ENCODE assay signal across 19 mouse cellular contexts in the genomic region with DNA sequence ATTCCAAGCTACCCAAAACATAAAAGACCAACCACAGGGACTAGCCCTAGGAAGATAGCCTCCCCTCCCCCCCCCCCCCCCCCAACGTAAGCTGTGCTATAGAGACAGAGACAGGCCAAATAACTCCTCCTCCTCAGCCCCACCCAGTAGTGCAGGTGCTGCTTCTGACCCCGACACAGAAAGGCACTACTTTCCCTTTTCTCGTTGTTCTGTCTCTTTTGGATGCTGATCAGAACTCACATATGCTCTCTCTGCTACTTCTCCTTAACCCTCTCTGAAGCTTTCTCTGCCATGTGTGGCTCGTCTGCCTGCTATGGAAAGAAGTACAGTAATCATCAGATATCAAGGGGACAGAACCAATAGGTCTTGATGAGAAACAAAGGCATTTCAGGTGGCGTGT. TPM values are rescaled to one million over a fixed set of nuclear protein-coding genes. Genes with fewer than 3 reads are reported as not detected.
DNase-seq lines count a peak whose midpoint lies in the region; ATAC-seq and TF ChIP-seq lines count a peak whose summit lies in the region.
"Had no signal": no experiment of that assay in that cellular context is flagged by ENCODE, and none has a peak within 500 bp of the region (broad histone marks: within the 10 kb centered on the region; RNA-seq: fewer than 3 reads in every experiment).

No protein-coding gene starts in this region.

- H3K4me2 ChIP-seq in forebrain, embryonic 14.5 days (ENCODE audit: low read length): no peak overlapping the region
- H3K4me2 ChIP-seq in forebrain, embryonic 12.5 days: no peak overlapping the region
- H3K4me2 ChIP-seq: liver, embryonic 11.5 days; lung, embryonic 14.5 days had no signal

- H3K9me3 ChIP-seq in forebrain, embryonic 14.5 days (replicated peaks; ENCODE audit: control insufficient read depth, low read length): no peaks in the 10 kb centered on the region
- no peaks in the 10 kb centered on the region for H3K9me3 ChIP-seq in forebrain, embryonic 12.5 days
- H3K9me3 ChIP-seq: hindbrain, embryonic 10.5 days had no signal

- WGBS in forebrain, embryonic 14.5 days: 76% methylated on average over 5 of the region's 5 CpGs
- 79% methylated on average over 5 of the region's 5 CpGs for WGBS in forebrain, embryonic 12.5 days

- no peaks in the 10 kb centered on the region for H3K36me3 ChIP-seq in forebrain, embryonic 14.5 days (ENCODE audit: control insufficient read depth, insufficient read depth, low read length)
- H3K36me3 ChIP-seq in forebrain, embryonic 12.5 days (replicated peaks): no peaks in the 10 kb centered on the region
- H3K36me3 ChIP-seq: hindbrain, embryonic 10.5 days had no signal

- peak; percentile 4 for DNase-seq in forebrain, embryonic 14.5 days (ENCODE audit: low spot score)
- DNase-seq in layer of hippocampus, adult 2 months (ENCODE audit: low spot score in 2 of 2): no peak
- no peak for DNase-seq in layer of hippocampus, adult 8-10 months (ENCODE audit: low spot score in 2 of 2)
- DNase-seq in CD4-positive helper T cell, adult 2 months (ENCODE audit: low read depth, low spot score): peak; percentile 53
- DNase-seq in left cerebral cortex, adult 18-20 months (ENCODE audit: low spot score in 2 of 2): no peak
- DNase-seq in right cerebral cortex, postnatal 14 days: no peak
- DNase-seq: adrenal gland, postnatal 36 days; cerebellum, adult 9-10 months; heart, adult 2 months; layer of hippocampus, postnatal 36 days; left cerebral cortex, postnatal 4 days; lung, embryonic 14.5 days; midbrain, embryonic 14.5 days; right cerebral cortex, adult 18-20 months had no signal

- H3K4me3 ChIP-seq in forebrain, embryonic 14.5 days (ENCODE audit: low read depth, low read length): no peak overlapping the region
- H3K4me3 ChIP-seq in forebrain, embryonic 12.5 days (replicated peaks): no peak overlapping the region
- no peak overlapping the region for H3K4me3 ChIP-seq in layer of hippocampus, adult 2 months
- H3K4me3 ChIP-seq: heart, adult 2 months; hindbrain, embryonic 10.5 days had no signal

- H3K9ac ChIP-seq in forebrain, embryonic 14.5 days (ENCODE audit: low read length): no peak overlapping the region
- no peak overlapping the region for H3K9ac ChIP-seq in forebrain, embryonic 12.5 days
- H3K9ac ChIP-seq: lung, embryonic 14.5 days had no signal

- H3K27me3 ChIP-seq in forebrain, embryonic 14.5 days (replicated peaks; ENCODE audit: control insufficient read depth, insufficient read depth, low read length): no peaks in the 10 kb centered on the region
- no peaks in the 10 kb centered on the region for H3K27me3 ChIP-seq in forebrain, embryonic 12.5 days

- no peak for ATAC-seq in forebrain, embryonic 14.5 days
- ATAC-seq in forebrain, embryonic 12.5 days (ENCODE audit: low FRiP score): no peak
- ATAC-seq in neutrophil, adult 5-6 weeks (ENCODE audit: extremely low read depth, insufficient number of reproducible peaks, low FRiP score, poor library complexity, severe bottlenecking): 0 out of 2 replicates have a peak, but pooled peaks have one; percentile 26

- peaks cover 5% of the 10 kb centered on the region for H3K4me1 ChIP-seq in forebrain, embryonic 14.5 days (ENCODE audit: control insufficient read depth, insufficient read depth, low read length)
- peaks cover 10% of the 10 kb centered on the region for H3K4me1 ChIP-seq in forebrain, embryonic 12.5 days

- H3K27ac ChIP-seq in forebrain, embryonic 14.5 days (ENCODE audit: low read depth, low read length): no peak overlapping the region
- no peak overlapping the region for H3K27ac ChIP-seq in forebrain, embryonic 12.5 days
- peak overlapping the region; percentile 19; the same call in 1 of the 2 replicates for H3K27ac ChIP-seq in layer of hippocampus, adult 2 months
- H3K27ac ChIP-seq: heart, adult 2 months; hindbrain, embryonic 10.5 days; macrophage had no signal

- TF ChIP-seq CTCF in layer of hippocampus, adult 2 months (conservative IDR thresholded peaks at IDR 0.05): no peak

RNA-seq across cellular contexts. Expression of a gene that starts 15.5 kb away (rescaled TPM):
- 257 and 314 TPM in 2 replicates for polyA plus RNA-seq in forebrain, embryonic 14.5 days (2014; fragmentation: Nextera tagmentation; extraction: Ambion mirVana)
- polyA plus RNA-seq in forebrain, embryonic 12.5 days (2016; fragmentation: Nextera tagmentation; extraction: Ambion mirVana): 136 and 160 TPM in 2 replicates
- 100 to 1,000 TPM; 108 to 111 TPM for total RNA-seq in layer of hippocampus, adult 2 months (2021)
- 100 to 1,000 TPM; 103 to 122 (median 117) TPM for total RNA-seq in layer of hippocampus, adult 8-10 months (2022)
- 67.3 and 70.7 TPM in 2 replicates for total RNA-seq in neutrophil, adult 5-6 weeks (2017)
- 100 to 1,000 TPM in 1 of 2 experiments, 10 to 100 TPM in 1; 96.5 to 103 TPM for total RNA-seq in left cerebral cortex, adult 18-20 months (2021)

Comparison
In these comparisons a context has a peak if more than half of its experiments do, and no peak if none do; other contexts are left out.
1. DNase-seq: peak in forebrain, embryonic 14.5 days (single experiment) and CD4-positive helper T cell, adult 2 months (single experiment); none in layer of hippocampus, adult 2 months (0 of 2), layer of hippocampus, adult 8-10 months (0 of 2), left cerebral cortex, adult 18-20 months (0 of 2) and right cerebral cortex, postnatal 14 days (single experiment).